Mouse (Mus musculus) liver, embryonic 14.5 days (tissue): Measurements from ENCODE around the gene Kcnq1. TPM values are rescaled to one million over a fixed set of nuclear protein-coding genes. Genes with fewer than 3 reads are reported as not detected.

Experiments used
- ATAC-seq: fragments of 200-750 bp; cut with Nextera tagmentation; 2 replicates; pipeline ENCODE4 v1.8.0; 2017; ENCODE audit warnings: moderate number of reproducible peaks, mild to moderate bottlenecking, moderate library complexity; ENCODE audit not compliant: insufficient read depth
- DNase-seq, 3 experiments: peaks; one replicate each; pipeline ENCODE4 v3.0.0-alpha.2; 2012 to 2013; ENCODE audit warnings: low read depth in 3 of 3, low spot score in 3 of 3
- H3K27ac ChIP-seq: fragments of 300-500 bp; sonication (generic); 2 replicates; pipeline ENCODE4 v1.5.1; 2014; ENCODE audit warnings: moderate library complexity, mild to moderate bottlenecking, control low read depth, inconsistent platforms
- H3K27me3 ChIP-seq: fragments of 300-500 bp; sonication (generic); 2 replicates; pipeline ENCODE4 v1.6.1; 2014; ENCODE audit warnings: mild to moderate bottlenecking, low read length, moderate library complexity; ENCODE audit not compliant: control insufficient read depth, insufficient read depth
- H3K36me3 ChIP-seq: fragments of 300-500 bp; sonication (generic); replicated peaks from 2 replicates; pipeline ENCODE4 v1.6.1; 2014; ENCODE audit warnings: low read depth; ENCODE audit not compliant: control insufficient read depth, insufficient read depth
- H3K4me1 ChIP-seq, 2 experiments: fragments of 200-500 bp in 1 of 2; fragments of 300-500 bp in 1 of 2; sonication (generic) in 1 of 2; replicated peaks; 2 replicates each; pipeline ENCODE4 v1.6.1; 2012 to 2014; ENCODE audit warnings: antibody characterized with exemption in 1 of 2, inconsistent platforms in 1 of 2, low read length in 1 of 2; ENCODE audit not compliant: control insufficient read depth in 2 of 2, insufficient read depth in 2 of 2
- H3K4me2 ChIP-seq: fragments of 300-500 bp; sonication (generic); 2 replicates; pipeline ENCODE4 v1.6.1; 2014; ENCODE audit warnings: low read depth, mild to moderate bottlenecking, control low read depth, moderate library complexity
- H3K4me3 ChIP-seq, 2 experiments: fragments of 200-500 bp in 1 of 2; fragments of 300-500 bp in 1 of 2; sonication (generic) in 1 of 2; 2 replicates each; pipeline ENCODE4 v1.5.1; 2012 to 2014; ENCODE audit warnings: low read depth in 2 of 2, low read length in 2 of 2, mild to moderate bottlenecking in 2 of 2, control low read depth in 1 of 2, inconsistent platforms in 1 of 2, moderate library complexity in 1 of 2; ENCODE audit not compliant: insufficient read depth in 1 of 2
- H3K9ac ChIP-seq: fragments of 300-500 bp; sonication (generic); replicated peaks from 2 replicates; pipeline ENCODE4 v1.6.1; 2014; ENCODE audit warnings: mild to moderate bottlenecking, control low read depth, moderate library complexity
- H3K9me3 ChIP-seq: fragments of 300-500 bp; sonication (generic); 2 replicates; pipeline ENCODE4 v1.6.1; 2016; ENCODE audit warnings: low read length, mixed read lengths; ENCODE audit not compliant: control insufficient read depth
- CTCF ChIP-seq: IDR thresholded peaks from 2 replicates; pipeline ENCODE4 v1.5.1; 2016; ENCODE audit warnings: antibody characterized with exemption, low read depth, control low read depth
- EP300 ChIP-seq: IDR thresholded peaks from 2 replicates; pipeline ENCODE4 v1.6.1; 2016; ENCODE audit warnings: antibody characterized with exemption, low read depth
- WGBS: fragments of 180-500 bp; shearing (Covaris S2); extraction: QIAGEN DNeasy Blood & Tissue Kit; methylation state at CpG from one replicate; pipeline ENCODE4 v1.1.7; 2014; ENCODE audit not compliant: insufficient replicate concordance; 5-methylcytosine and 5-hydroxymethylcytosine counted together
- polyA plus RNA-seq, 2 experiments: library from polyadenylated mRNA; depleted of rRNA in 1 of 2; stranded (reverse) in 1 of 2; unstranded in 1 of 2; fragments of >200 nt; fragmentation: Nextera tagmentation in 1 of 2; extraction: Ambion mirVana in 1 of 2; gene quantifications; 2 replicates each; pipeline versions ENCODE4 v1.2.1 to v1.2.3; 2012 to 2014

Kcnq1 gene
- polyA plus RNA-seq, 2 experiments = 0.12 to 0.41 TPM

GRCm38 (mm10) chr7:143114773-143115172, 8.6 kb downstream of the Kcnq1 start:
- Histone ChIP-seq H3K4me1 (peaks cover 0 to 2% of the 10 kb centered on the region in 2 experiments; a peak in 1 of 4 replicates), H3K27ac (no peak overlapping the region), H3K27me3 (no peaks in the 10 kb centered on the region), H3K36me3 (no peaks in the 10 kb centered on the region), H3K4me3 (no peak overlapping the region), H3K9me3 (no peaks in the 10 kb centered on the region), H3K4me2 (no peak overlapping the region), H3K9ac (no peak overlapping the region)
- no peak for TF ChIP-seq EP300
- peak; percentile 21; the same call in 1 of the 2 replicates for TF ChIP-seq CTCF
- no peak for DNase-seq
- no peak for ATAC-seq

GRCm38 (mm10) chr7:143116521-143116920, 10.4 kb downstream of the Kcnq1 start:
- Histone ChIP-seq H3K9me3 (no peaks in the 10 kb centered on the region), H3K4me1 (peaks cover 0 to 4% of the 10 kb centered on the region in 2 experiments; a peak in 1 of 4 replicates), H3K36me3 (no peaks in the 10 kb centered on the region), H3K27ac (no peak overlapping the region), H3K9ac (no peak overlapping the region), H3K27me3 (no peaks in the 10 kb centered on the region), H3K4me3 (no peak overlapping the region), H3K4me2 (no peak overlapping the region)
- ATAC-seq (no peak), DNase-seq (no peak)
- TF ChIP-seq CTCF (no peak), EP300 (no peak)
- WGBS = 53% methylated on average over 5 of the region's 5 CpGs

DNA sequence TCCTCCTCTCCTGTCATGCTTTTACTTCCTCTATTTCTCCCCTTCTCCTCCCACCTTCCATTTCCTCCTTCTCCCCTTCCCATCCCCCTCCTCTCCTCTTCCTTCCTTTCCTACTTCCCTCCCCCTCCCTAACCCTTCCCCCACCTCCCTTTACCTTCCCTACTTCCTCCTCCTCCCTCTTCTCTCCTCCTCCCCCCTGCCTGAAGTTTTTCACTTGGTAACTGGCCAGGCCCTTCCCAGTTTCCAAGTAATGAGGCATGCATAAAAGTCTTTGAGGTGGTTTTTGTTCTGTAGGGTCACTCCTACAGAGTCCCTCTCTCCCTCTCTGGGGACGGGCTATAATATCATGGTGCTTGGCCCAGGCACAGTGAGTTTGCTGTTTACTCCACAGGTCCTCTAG, 13.2 kb downstream of the Kcnq1 start:
- Histone ChIP-seq H3K27ac (no peak overlapping the region), H3K9me3 (no peaks in the 10 kb centered on the region), H3K4me2 (no peak overlapping the region), H3K4me1 (peaks cover 0 to 4% of the 10 kb centered on the region in 2 experiments; a peak in 1 of 4 replicates), H3K4me3 (no peak overlapping the region), H3K36me3 (no peaks in the 10 kb centered on the region), H3K27me3 (no peaks in the 10 kb centered on the region), H3K9ac (no peak overlapping the region)
- DNase-seq = no peak
- no peak for ATAC-seq
- 12% methylated on average over 1 of the region's 1 CpGs for WGBS
- TF ChIP-seq CTCF (no peak), EP300 (no peak)

DNA sequence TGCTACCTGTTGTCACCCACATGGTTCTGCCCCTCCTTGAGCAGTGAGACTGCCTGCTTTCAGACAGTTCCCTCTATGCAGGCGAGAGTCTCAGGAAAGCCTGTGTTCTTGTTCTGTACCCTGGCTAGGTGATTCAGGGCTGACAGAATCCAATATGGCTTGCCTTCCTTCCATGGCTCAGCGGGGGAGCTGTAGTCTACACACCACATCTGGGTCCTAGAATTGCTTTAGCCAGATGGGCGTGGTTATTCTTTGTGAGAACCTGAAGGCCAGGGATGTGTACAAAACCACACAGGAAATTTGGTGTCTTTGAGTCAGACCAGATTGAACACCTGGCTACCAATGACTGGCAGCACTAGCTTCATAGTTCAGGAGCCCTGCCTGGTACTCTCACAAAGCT, 13.7 kb downstream of the Kcnq1 start:
- H3K4me2 ChIP-seq = no peak overlapping the region
- no peak for TF ChIP-seq CTCF
- TF ChIP-seq EP300 = no peak
- peaks cover 0 to 4% of the 10 kb centered on the region in 2 experiments; a peak in 1 of 4 replicates for H3K4me1 ChIP-seq
- no peak overlapping the region for H3K4me3 ChIP-seq
- DNase-seq = no peak
- no peak for ATAC-seq
- no peaks in the 10 kb centered on the region for H3K36me3 ChIP-seq
- H3K9me3 ChIP-seq = no peaks in the 10 kb centered on the region
- WGBS = 31% methylated on average over 3 of the region's 3 CpGs
- no peak overlapping the region for H3K9ac ChIP-seq
- H3K27me3 ChIP-seq = no peaks in the 10 kb centered on the region
- no peak overlapping the region for H3K27ac ChIP-seq

DNA sequence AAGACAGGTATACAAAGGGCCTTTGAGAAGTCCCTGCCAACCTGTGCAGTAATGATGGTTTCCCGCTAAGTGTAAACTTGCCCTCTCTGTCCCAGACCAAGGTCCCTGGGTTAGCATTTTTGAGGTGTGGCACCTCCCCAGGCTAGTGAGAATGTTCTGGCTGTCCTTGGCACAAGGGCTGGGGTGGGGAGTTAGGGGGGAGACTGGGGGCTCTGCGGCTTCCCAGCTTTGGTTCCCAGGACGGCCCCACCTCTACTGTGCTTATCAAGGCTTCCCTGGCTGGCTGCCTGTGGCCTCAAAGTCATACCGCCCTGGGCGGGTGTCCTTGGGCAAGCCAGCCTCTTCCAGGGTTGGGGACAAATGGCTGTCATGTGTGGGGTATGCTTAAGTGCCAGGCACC, 16.0 kb downstream of the Kcnq1 start:
- Histone ChIP-seq H3K4me1 (peaks cover 0 to 4% of the 10 kb centered on the region in 2 experiments; a peak in 1 of 4 replicates), H3K36me3 (no peaks in the 10 kb centered on the region), H3K4me3 (no peak overlapping the region), H3K27ac (no peak overlapping the region), H3K9me3 (no peaks in the 10 kb centered on the region), H3K9ac (no peak overlapping the region), H3K27me3 (no peaks in the 10 kb centered on the region), H3K4me2 (no peak overlapping the region)
- 32% methylated on average over 5 of the region's 5 CpGs for whole genome bisulfite sequencing
- TF ChIP-seq CTCF = no peak
- ATAC-seq (no peak), DNase-seq (no peak)
